Comparison of ENCODE assay signal across 8 mouse cellular contexts in genomic region chr6:126563898-126564297, GRCm38 (mm10). TPM values are rescaled to one million over a fixed set of nuclear protein-coding genes. Genes with fewer than 3 reads are reported as not detected.
DNase-seq lines count a peak whose midpoint lies in the region; ATAC-seq and TF ChIP-seq lines count a peak whose summit lies in the region.

No protein-coding gene starts in this region.

- peak; percentile 93 for TF ChIP-seq CTCF in brain, embryonic 14.5 days (IDR thresholded peaks at IDR 0.05; ENCODE audit: borderline replicate concordance, extremely low read depth, insufficient read depth, insufficient read length)

- no peak overlapping the region for H3K4me2 ChIP-seq in forebrain, embryonic 12.5 days

- H3K9me3 ChIP-seq in forebrain, embryonic 12.5 days, result no peaks in the 10 kb centered on the region

- H3K36me3 ChIP-seq in forebrain, embryonic 12.5 days (replicated peaks), result no peaks in the 10 kb centered on the region

- H3K4me1 ChIP-seq in forebrain, embryonic 12.5 days, result peaks cover 12% of the 10 kb centered on the region

- no peak overlapping the region for H3K27ac ChIP-seq in forebrain, embryonic 12.5 days

- peak; percentile 91 for DNase-seq in ES-CJ7 (ENCODE audit: low read depth, low spot score)
- peak; percentile 89 for DNase-seq in brain, embryonic 14.5 days (ENCODE audit: low read depth)
- peak; percentile 83 to 93 for DNase-seq in layer of hippocampus, adult 8-10 months (ENCODE audit: low spot score in 2 of 2)
- peak; percentile 83 for DNase-seq in lung, postnatal 10 days
- DNase-seq in right cerebral cortex, postnatal 10 days (ENCODE audit: low spot score in 2 of 2), result peak; percentile 87 to 92
- peak; percentile 62 for DNase-seq in yolk sac, embryonic 10.5 days (ENCODE audit: low spot score)

- WGBS in forebrain, embryonic 12.5 days, result 13% methylated on average over 7 of the region's 7 CpGs

- no peak overlapping the region for H3K4me3 ChIP-seq in forebrain, embryonic 12.5 days (replicated peaks)

- TF ChIP-seq POLR2A in brain, embryonic 14.5 days (IDR thresholded peaks at IDR 0.05; ENCODE audit: borderline replicate concordance, extremely low read depth, insufficient read depth, insufficient read length, poor library complexity, severe bottlenecking), result no peak

- 0 out of 2 replicates have a peak, but pooled peaks cover 5% of the 10 kb centered on the region for H3K27me3 ChIP-seq in forebrain, embryonic 12.5 days

- ATAC-seq in forebrain, embryonic 12.5 days (ENCODE audit: low FRiP score), result 0 out of 2 replicates have a peak, but pooled peaks have one; percentile 31
- ATAC-seq in hematopoietic stem cell, adult 5-6 weeks (replicated peaks in 1 of 2; ENCODE audit: insufficient read depth in 1 of 2, low FRiP score in 2 of 2, low TSS enrichment in 1 of 2, low read depth in 1 of 2, poor library complexity in 2 of 2, severe bottlenecking in 2 of 2), result peak; percentile 78 to 86

- no peak overlapping the region for H3K9ac ChIP-seq in forebrain, embryonic 12.5 days

RNA-seq across cellular contexts. Expression of gene Kcna5, which starts 28.7 kb away (rescaled TPM):
- 2.0 and 2.3 TPM in 2 replicates for polyA plus RNA-seq in brain, embryonic 14.5 days (2012; rRNA removed)
- polyA plus RNA-seq in forebrain, embryonic 12.5 days (2016; fragmentation: Nextera tagmentation; extraction: Ambion mirVana), result 1.6 and 2.0 TPM in 2 replicates
- not detected in 2 replicates for total RNA-seq in hematopoietic stem cell, adult 5-6 weeks (2017)
- total RNA-seq in layer of hippocampus, adult 8-10 months (2022), result 1 to 10 TPM; 1.1 to 2.8 (median 1.7) TPM
